Mouse (Mus musculus) left cerebral cortex, postnatal 36 days (tissue): ENCODE measurements at regions not wholly inside any gene's neighbourhood (a gene's known extent, or its start where the extent isn't known, plus 50 kb on each side); places are given as distances from the start of the nearest gene placed in this dataset.

Experiments used
- DNase-seq, 2 experiments: peaks; one replicate each; pipeline ENCODE4 v3.0.0; 2021 to 2022; ENCODE audit warnings: low spot score in 2 of 2, mixed read lengths in 1 of 2
- intact Hi-C: fragments of 180-260 bp; cut with DNase I; formaldehyde crosslinking; loops from one replicate; pipeline ENCODE4 v1.15.1; 2025

GRCm38 (mm10) chr12:70698466-70698865 is 126.8 kb upstream of the Frmd6 start:
- intact Hi-C loops: loop anchor here (5.0 to 10.0 kb wide), 3 partner anchors 71 to 196 kb away; partner anchors contain the start of gene Frmd6
- DNase-seq: peak; percentile 32 to 45

GRCm38 (mm10) chr12:70702473-70702872 is 122.8 kb upstream of the Frmd6 start:
- intact Hi-C loops: no loop called here
- DNase-seq: no peak

GRCm38 (mm10) chr12:70706806-70707628 is 118.3 kb upstream of the Frmd6 start:
- intact Hi-C loops: no loop called here
- no peak for DNase-seq

DNA sequence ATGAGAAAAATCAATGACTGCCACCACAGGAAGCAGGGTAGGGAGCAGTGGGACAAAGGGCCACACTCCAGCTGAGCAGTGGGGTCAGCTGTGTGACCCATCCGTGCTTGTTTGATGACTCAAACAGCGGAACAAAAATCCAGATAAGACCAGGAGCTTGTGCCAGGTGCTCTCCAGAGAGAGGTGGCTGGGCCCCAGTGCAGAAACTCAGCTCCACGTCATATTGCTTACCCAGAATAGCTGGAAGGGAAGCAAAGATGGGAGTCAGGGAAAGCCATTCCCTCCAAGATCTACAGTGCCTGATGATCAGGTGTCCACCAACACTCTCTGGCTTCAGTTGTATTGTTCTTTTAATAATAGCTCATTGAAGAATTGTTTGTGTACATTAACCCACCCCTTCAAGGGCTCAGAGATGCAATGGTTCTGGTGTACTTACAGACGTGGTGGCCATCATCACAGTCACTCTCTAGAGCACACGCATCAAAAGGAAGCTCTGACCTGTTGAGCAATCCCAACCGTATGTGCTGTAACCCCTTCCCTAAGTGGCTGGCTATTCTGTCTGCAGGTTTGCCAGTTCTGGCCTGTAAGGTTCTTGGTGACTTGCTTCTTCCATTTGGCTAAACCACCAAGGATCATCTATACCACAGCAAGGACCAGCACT is 117.6 kb upstream of the Frmd6 start:
- no peak for DNase-seq
- intact Hi-C loops: no loop called here

DNA sequence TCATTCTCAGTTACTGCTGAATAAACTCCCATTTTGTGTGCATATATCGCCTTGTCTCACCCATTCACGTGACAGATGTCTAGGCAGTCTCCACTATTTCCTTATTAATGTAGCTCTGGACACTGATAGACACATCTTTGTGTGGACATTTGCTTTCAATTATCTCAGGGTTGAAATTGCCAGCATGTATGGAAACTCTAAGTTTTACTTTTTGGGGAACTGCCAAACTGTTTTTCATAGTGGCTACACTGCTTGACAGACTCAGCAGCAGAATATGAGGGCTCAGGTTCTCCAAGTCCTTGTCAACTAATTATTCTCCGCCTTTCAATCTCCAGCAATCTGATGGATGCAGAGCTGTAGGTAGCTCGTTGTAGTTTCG is 117.0 kb upstream of the Frmd6 start:
- intact Hi-C loops: no loop called here
- no peak for DNase-seq

DNA sequence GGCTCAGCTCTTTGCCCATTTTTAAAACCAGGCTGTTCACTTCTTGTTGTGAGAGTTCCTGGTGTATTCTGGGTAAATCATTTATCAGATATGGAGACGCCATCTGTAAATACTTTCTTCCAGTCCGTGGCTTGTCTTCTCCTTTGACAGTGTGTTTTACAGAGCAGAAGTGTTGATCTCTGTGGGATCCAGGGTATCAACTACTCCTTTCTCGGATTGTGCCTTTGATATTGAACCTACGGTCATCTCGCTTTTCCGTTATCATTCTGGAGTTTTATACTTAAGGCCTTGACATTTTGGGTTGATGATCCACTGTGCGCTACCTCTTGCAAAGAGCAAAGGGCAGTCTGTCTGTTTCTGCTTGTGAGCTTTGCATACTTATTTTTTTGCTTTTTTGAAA is 115.0 kb upstream of the Frmd6 start:
- DNase-seq: no peak
- intact Hi-C loops: no loop called here

- no peak for DNase-seq
- intact Hi-C loops: no loop called here
These were observed 114.3 kb upstream of the Frmd6 start for GRCm38 (mm10) chr12:70711030-70711429.

DNA sequence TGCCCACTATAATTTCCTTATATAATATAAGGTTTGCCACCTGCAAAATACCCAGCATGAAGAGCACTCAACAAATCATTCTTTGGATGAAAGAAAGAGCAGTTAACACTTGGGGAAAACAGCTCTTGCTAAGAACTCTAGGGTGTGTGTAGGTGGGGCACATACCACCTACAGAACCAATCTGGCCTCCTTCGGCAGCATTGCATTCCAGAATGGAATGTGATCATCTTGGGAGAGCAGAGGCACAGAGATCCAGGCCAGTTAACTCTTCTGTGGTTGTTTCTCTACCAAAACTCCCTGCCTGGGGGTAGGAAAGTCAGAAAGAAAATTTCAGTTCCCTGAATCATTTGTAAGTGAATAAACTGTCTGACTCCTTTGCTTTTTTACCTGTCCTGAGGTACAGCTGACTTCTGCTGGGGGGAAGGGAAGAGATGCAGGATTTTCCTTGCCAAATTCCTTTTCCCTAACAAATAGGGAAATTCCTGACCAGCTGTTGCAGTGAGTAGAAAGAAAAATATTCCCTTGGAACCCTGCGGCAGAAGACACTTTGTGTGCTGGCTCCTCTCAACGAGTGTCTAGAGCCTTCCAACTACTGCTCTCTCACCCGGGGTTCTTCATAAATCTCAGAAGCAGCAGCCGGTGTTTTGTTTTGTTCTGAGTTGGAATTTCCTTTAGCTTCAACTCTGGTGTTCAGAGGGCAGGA is 112.8 kb upstream of the Frmd6 start:
- intact Hi-C loops: no loop called here
- DNase-seq: peak; percentile 41 to 50

GRCm38 (mm10) chr12:70713499-70714280 is 111.6 kb upstream of the Frmd6 start:
- intact Hi-C loops: loop anchor here (2.0 kb wide), 1 partner anchor 111 kb away; the partner anchor contains the start of gene Frmd6
- peak; percentile 53 to 58 for DNase-seq

- DNase-seq: peak; percentile 76 to 78
- intact Hi-C loops: loop anchor here (2.0 kb wide), 1 partner anchor 111 kb away; the partner anchor contains the start of gene Frmd6
These were observed 111.0 kb upstream of the Frmd6 start for GRCm38 (mm10) chr12:70714281-70714679.

- intact Hi-C loops: loop anchor here (2.0 kb wide), 1 partner anchor 109 kb away; the partner anchor contains the start of gene Frmd6
These were observed 109.5 kb upstream of the Frmd6 start for GRCm38 (mm10) chr12:70715836-70716235.

DNA sequence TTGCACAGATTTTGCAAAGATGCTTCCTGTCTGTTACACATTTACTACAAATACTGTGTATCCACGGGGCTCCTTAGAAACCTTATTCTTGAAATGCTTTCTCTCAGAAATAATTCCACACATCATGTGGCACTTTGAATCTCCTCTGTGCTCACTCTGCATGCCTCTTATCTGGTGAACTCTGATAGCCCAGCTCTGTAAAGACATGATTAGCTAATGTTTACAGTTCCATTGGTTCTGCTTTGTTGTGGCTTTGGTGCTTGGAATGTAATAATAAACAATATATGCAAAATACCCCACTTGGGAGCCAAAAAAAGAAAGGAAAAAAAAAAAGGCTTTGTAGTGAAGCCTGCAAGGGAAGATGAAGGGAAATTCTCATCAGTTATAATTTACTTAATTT is 106.7 kb upstream of the Frmd6 start:
- DNase-seq: no peak
- intact Hi-C loops: no loop called here

More at GRCm38 (mm10) chr12:70715836-70716235, 109.5 kb upstream of the Frmd6 start:
- DNase-seq: no peak

DNA sequence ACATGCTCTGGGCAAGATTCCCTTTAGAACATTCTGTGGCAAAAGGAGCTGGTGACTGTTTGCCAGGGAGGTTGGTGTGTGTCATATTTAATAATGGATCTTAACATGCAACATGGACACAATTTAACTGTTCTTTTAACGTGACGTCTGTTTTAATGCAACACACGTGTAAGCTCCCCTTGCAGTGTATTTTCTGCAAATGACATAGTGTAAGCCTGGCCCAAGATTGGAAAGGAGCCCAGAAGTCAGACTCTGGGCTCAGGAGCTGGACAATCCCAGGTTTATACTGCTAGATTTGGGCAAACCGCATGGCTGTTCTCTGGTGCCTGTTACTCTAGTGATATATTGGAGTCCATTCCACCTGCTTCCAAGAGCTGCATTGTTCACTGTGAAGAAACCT is 106.1 kb upstream of the Frmd6 start:
- DNase-seq: no peak
- intact Hi-C loops: no loop called here

DNA sequence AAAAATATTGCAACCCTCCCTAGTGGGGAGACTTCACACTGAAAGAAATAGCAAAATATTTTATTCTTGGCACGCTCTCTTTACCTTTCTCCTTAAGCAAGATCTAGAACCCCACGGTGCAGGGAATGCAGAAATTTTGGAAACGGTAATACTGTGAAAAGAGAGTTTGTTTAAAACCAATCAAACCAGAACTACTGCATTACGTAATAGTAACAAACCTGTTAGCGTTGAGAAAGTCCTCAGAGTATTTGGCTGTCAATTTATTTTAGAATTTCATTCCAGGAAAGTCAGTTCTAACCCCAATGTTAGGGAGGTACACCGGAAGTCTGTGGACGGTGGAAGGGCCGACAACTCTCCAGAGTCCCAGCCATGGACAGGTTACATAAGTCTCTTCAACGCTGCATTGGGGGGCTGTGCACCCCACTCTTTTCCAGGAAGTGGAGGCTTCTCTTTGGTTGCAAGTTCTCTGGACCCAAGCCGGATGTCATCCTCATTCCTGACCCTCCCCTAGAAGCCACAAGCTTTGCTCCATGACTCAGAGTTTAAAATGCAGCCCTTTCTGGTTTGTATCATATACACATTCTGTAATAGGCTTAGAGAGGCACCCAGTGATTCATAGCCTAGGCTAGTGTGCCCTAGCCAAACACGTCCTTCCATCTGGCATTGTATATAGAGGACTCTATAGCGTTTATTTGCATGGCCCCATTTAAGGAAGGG is 105.0 kb upstream of the Frmd6 start:
- intact Hi-C loops: no loop called here

DNA sequence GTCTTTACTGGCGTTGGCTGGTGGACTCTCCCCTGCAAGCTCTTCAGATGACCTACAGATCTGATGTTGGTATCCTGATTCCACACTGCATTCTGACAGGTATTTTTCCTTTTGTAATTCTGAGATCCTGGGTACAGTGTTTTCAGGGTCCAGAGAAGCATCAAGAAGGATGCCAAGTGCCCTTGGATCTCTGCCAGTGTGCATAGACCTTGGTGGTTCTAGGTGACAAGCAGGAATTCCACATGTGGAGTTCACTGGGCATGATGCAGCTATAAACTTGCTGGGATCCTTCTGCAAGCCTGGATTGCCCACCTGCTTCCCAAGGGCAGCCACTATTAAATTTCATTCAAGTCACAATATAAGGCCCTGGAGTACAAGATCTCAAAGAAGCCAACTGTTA is 100.0 kb upstream of the Frmd6 start:
- no peak for DNase-seq
- intact Hi-C loops: no loop called here

More for the DNA sequence above, 105.0 kb upstream of the Frmd6 start:
- no peak for DNase-seq

GRCm38 (mm10) chr12:70727496-70728259 is 97.6 kb upstream of the Frmd6 start:
- intact Hi-C loops: no loop called here
- peak; percentile 34 to 44 for DNase-seq

DNA sequence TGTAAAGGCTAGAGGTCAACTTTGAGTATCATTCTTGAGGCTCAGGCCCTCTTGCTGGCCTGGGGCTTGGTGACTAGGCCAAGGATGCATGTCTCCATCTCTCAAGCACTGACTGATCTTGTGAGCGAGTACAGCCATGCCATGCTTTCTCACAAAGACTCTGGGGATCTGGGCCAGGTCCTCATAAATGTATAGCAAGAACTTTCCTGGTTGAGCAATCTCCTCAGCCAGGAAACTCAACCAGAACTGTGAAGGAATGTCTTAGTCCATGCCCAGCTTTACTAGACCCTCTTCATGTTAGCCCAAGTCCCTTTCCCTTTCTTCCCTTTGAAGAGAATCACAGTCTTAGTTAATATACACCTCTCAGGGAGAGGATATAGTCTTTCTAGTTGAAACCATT is 96.9 kb upstream of the Frmd6 start:
- intact Hi-C loops: no loop called here
- DNase-seq: no peak

- DNase-seq: no peak
- intact Hi-C loops: no loop called here
These were observed 95.4 kb upstream of the Frmd6 start for GRCm38 (mm10) chr12:70729961-70730360.
